Mouse (Mus musculus) right cerebral cortex, adult 2 months (tissue): ENCODE data around the gene Snx14.

Source experiments
- DNase-seq, 2 experiments: peaks; one replicate each; pipeline ENCODE4 v3.0.0; 2021 to 2022; ENCODE audit warnings: low spot score in 2 of 2

Gene Snx14

DNA sequence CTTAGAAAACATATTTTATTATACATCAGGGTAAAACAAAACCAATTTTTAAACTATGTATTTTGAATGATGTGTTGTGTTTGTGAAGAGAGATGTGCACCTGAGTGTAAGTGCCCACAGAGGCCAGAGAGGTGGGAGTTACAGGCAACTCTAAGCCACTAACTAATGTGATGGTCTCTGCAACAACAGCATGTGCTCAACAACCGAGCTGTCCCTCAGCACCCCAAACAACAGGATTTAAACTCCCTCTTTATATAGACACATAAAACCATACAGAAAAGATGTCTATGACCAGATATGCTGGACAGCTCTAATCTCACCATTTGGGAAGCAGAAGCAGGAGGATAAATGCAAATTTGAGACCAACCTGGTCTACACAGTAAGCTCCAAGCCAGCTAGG lies 58.2 kb downstream of the Snx14 start:
- DNase-seq, result no peak

DNA sequence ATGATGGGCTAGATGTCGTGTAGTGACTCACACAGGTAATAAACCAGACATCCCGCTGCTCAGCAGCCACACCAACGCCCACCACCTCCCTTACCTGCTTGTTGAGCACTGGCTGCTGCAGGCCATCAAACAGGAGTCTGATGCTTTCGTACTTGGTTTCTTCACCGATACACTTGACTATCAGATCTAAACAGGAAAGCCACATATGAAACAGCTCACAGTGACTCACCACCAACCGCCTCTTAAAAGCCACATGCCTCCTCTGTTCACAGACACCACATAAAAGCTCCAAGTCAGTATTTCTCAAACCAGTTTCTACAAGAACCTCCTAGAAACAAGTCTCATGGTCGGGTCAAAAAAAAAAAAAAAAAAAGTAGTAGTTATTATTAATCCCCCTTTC lies 58.7 kb downstream of the Snx14 start:
- DNase-seq, result peak in 1 of 2 experiments; percentile 41

DNA sequence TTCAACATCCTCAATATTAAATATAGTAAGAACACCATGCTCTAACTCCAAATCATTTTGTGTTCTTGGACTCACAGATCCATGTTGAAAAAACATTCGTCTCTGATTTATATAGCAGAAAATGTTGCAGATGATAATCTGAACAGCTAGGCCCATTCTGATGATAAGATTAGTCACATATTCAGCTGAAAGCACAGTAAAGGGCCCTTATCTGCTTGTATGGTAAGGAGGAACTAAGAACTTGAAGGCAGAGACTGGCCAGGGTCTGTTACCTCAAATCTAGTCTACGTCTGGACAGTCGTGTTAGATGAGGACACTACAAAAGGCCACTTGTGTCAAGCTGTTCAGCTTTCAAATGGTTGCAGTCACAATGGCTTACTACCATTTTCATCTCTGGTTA lies 59.7 kb downstream of the Snx14 start:
- DNase-seq, result no peak

DNA sequence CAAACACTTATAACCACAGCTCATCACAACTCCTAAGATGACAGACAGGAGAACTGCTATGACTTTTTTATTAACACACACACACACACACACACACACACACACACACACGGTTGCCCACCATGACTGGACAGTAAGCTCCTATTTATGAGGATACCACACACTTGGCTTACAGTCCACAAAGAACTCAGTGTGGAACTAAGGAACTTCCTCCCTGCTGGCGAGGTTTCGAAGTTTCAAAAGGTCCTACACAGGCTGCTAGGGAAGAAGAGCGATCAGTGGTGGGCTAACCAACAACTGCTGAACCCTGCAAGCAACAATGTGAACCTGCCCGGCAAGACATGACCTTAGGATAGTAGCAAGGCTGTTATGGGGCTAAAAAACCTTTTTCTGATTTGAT lies 61.3 kb downstream of the Snx14 start:
- DNase-seq, result no peak

DNA sequence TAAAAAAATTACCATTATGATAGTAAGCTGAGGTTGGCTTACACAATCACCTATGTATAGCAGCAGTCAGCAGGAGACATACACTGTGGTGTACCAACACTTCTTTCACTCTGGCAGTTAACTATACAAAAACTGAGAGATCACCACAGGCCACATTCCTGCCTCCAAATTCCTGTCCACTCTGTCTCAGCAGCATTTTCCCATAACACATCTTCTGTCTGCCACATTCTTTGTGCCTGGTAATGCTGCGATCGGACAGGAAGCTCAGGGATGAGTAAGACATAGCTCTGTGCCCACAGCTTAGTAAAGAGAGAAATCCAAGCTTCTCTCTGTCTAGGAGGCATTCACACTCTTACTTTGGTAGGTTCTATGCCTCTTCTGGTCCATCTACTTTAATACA lies 65.8 kb downstream of the Snx14 start:
- DNase-seq, result no peak

DNA sequence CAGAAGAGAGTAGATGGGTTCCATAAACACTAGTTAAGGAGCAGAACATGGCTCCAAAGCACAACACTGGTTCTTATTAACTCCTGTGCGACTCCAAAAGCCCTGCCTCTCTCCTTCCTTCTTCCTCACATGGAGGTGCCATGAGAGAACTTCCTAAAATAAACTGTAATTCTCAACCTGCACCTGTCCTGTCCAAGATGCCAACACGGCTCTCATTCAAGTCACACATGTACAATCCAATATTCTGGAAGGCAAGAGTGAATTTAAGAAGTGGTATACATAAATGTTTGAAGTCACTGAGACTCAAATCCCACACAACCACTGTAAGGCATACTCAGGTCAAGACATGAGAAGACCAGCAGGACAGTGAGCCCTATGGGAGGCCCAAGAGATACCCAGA lies 67.6 kb downstream of the Snx14 start:
- no peak for DNase-seq

DNA sequence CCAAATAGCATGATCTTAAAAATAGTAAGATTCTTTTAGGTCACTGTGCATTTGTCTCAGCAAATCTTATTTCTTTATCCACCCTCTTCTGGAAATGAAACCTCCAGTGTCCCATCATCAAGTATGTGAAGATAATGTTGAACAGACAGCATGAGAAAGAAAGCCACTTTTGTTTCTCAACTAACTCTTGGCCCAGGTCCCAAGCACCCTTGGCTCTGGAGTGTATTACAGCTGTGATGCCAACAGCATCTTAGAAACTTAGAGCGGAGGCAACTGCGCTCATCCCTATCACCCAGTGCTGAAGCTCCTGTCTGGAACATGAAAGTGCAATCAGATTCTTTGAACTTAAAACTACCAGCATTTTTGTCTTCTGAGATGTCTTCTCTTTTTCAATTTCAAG lies 69.1 kb downstream of the Snx14 start:
- no peak for DNase-seq

DNA sequence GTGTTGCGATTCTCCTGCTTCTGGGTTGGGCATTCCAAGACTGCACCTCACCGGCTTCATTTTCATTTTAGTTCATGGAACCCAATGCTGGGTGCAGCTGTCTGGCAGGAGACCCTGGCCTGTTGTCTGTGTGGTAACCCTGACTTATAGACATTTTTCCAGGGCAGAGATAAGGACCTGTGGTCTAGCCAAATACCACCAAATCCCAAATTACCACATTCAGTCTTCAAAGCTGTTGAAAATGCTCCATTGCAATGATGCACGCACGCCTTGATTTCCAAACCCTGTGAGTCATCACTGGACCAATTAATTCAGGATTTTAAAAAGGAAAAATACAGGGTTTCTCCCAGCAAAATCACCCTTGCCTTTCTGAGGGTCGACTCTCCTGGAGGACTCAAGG lies 70.3 kb downstream of the Snx14 start:
- no peak for DNase-seq

DNA sequence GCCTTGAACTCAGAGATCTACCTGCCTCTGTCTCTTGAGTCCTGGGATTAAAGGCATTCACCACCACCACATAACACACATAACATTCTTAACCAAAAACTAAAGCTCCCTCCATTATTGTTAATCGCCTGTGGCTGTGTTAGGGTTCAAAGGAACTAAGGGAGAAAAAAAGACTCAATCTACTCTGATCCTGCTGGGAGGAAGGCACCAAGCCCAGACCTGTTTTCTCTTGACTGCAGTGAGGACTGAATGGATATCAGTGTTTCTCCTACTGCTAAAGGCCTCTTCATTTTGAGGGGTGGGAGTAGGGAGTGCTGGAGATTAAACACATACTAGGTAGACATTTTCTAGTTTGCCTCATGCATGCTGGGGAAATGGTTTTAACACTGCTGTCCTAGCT lies 71.0 kb downstream of the Snx14 start:
- DNase-seq, result no peak

DNA sequence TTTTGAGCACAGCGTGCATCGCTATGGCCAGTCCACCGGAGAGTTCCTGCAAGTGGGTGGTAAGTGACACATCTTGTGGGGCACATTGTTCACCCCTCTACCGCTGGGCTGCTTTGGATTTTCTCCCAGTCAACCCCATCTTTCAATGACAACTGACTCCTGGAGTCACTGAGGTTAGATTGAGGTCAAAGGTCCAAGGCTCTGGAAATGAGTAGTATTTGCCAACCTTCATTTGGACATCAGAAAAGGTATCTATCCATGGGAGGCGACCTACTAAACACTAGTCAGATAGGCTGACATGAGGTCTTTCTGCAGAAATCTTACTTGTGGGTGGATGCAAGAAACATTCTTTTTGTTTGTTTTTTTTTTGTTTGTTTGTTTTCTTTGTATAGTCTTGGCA lies 71.4 kb downstream of the Snx14 start:
- no peak for DNase-seq

DNA sequence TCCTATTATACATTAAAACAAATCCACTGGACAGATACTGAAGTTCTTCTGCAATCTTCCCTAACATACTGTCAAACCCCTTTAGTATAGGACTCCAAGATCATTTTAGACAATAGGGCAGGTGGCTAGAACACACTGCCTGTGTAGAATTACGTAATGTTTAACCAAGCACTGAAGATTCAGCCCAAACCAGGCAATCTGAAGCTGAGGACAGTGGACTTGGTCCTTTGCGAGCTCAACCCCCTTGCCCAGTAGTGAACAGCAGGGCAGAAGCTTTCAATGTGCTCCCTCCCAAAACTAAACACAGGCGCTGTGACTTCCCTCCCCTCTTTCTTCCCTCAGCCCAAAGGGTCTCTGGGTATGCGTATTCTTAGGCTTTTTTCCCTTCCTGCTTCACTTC lies 71.9 kb downstream of the Snx14 start:
- DNase-seq, result no peak

DNA sequence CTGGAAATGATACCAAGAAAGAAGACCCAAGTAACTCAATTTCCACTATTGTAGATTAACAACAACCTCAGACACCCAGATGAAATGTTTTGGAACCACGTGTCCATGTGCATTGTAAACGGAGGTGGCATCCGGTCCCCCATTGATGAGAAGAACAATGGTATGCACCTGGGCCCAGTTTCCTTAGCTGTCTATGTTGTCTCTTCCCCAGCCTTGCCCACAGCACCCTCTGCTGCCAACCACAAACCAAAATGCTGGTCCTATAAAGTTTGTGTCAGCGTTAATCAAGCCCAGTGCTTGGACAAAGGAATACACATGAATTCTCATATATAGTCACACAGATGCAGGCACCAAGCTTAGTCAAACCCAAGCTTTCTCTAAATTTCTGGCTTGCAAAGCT lies 72.5 kb downstream of the Snx14 start:
- DNase-seq, result no peak

DNA sequence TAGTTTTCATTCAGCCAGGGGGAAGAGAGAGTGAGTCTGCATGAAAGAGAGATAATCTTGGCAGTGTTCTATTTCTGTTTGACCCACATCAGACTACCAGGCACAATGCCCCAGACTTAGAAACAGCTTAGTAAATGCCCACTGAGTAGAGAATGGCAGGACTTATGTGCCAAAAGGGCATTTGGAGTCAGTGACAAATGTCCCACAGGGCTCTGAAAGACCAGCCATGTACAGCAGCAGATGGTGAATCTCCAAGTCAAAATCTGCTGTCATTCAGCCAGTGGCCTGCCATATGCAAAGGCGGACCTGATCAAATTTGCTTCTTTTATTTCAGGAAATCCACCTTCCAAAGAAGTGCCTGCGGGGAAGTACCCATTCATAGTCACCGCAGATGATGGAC lies 75.7 kb downstream of the Snx14 start:
- DNase-seq, result no peak

DNA sequence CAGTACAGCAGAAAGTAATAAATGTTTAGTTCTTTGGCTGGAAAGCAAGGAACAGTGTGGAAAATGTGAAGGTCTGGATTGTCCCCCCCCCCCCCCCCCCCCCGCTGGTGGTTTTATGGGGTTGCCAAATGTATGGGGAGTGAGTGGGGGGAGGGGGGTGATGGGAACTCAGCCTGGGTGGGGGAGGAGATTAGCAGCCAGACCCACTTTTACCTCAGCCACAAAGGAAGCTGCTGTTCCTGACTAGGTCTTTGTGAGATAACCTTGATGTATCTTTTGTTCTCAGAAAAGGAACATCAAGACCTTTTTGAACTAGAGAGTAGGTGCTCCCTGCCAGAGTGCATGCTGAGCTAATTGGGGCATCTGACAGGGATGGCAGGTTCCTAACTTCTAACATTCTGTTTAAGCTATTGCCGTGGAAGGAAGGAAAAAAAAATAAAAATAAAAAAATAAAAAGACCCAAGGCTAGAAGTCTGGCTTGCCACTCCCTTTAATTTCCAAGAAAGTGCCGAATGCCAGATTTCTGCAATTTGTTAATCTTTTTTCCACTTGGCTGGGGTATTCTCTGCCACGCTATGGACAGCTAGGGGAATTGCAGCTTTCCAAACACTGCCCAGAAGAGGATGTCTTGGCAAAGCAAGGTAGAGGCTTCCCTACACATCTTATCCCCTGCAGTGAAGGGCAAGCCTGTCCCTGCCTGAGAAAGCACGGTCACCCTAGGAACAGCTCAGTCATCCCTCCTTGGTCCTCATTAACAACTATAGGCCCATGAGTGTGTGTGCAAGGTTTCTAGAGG lies 76.5 kb downstream of the Snx14 start:
- DNase-seq, result no peak

DNA sequence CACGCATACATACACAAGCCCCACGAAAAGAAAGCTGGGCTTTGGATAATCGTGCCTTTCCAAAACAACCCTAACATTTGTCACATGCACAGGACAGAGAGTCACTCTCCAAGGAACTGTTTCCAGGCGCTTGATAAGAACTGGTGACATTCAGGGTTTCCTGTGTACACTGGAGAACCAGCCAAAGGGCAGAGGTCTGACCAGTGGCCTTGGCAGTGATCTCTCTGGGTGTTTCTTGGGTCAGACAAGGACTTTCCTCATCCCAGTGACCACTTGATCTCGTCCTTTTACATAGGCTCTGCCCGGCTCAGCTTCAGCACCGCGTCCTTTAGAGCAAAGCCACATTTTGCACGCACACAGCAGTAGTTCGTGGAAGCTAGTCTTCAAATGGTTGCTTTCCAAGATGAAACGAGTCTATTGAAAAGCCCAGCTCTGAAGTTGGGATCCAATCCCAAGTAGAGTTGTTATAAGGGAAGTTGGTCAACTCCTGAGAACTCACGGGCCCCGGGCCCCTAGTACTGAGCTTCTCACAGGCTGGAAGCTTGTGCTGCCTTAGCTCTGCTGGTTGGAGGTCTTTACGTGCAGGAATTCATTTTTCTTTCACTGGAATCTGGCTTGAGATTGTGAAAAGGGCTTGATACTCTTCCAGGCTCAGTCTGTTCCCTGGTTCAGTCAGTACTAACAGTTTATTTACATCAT lies 77.4 kb downstream of the Snx14 start:
- no peak for DNase-seq

DNA sequence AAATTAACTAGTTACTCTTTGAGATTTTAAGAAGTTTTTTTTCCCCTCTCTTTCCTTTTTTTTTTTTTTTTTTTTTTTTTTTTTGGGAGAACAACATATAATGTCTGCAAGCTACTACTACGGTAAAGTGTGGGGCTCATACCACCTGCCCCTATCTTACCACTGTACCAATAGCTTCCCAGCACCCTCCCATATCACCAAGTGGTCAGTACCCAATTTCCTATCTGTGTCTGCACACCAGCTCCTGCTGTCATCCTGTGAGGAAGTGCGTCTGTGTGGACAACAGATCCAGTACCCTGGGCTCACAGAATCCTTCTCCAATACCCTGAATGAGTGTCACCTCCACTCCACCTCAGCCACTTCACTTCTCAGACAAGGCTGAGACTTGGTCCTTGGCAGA lies 79.6 kb downstream of the Snx14 start:
- DNase-seq, result no peak

DNA sequence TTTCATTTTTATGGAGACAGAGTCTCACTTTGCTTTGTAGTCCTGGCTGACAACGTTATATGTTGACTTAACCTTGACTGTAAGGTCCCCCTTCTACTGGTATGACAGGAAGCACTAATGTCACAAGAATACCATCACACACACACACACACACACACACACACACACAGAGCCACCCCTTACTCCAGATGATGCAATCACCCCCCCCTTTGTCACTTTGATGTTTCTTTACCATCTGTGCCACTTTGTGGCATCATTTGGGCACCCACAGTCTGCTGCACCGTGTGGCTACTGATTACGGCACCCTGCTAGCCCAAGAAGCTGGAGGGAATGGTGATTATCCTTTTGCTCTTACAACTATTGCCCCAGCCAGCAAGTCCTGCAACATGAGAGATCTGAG lies 81.6 kb downstream of the Snx14 start:
- DNase-seq, result no peak

DNA sequence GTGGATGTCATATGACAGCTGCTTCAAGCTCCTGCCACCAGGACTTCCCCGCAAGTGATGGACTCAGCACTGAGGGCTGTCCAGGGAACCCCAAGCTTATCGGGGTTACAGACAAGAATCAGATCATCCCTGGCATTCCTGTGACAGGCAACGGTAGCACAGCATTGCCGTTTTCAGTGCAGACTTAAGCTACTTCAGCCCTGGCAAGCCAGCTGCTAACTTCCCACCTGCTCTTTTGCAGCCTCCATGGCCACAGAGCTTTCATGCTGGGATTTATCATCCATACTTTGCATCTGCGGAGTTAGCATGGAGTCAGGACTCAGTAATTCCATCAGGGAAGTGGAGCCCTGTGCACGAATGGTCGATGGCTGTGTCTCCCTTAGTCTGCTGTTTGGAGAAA lies 85.3 kb downstream of the Snx14 start:
- DNase-seq, result no peak

DNA sequence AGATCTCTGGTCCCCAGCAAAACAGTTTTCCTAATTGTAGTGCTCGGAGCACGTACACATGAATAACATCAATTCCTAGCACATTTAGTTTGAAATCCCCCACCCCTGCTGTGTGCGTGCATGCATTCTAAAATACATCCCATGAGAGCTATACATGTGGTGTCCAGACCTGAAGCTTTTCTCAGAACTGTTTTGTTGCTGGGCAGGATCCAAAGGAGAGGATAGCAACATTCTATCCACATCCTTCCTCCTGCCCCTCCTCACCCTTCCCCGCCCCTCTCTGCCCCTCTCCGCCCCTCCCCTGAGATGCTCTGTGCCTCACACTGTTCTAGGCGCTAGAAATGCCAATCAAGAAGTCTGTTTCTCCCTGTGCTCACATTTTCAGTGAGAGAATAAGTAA lies 86.0 kb downstream of the Snx14 start:
- no peak for DNase-seq

DNA sequence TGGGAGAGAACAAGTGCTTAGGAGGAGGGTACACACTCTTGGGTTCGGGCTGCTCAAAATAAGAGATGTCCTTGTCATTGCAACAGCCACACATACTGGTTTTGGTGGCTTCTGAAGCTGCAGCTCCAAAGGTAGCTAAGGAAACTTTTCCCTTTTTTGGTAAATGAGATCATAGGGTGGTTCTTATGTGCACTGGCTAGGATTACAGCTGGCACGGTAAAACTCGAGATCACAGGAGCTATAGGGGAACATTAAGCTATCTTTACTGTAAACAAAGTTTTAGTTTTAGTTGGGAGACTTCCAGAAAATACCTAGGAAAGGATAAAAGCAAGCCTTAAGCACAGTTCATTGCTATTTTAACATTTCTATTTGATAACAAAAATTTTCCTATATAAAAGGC lies 87.6 kb downstream of the Snx14 start:
- DNase-seq, result no peak

DNA sequence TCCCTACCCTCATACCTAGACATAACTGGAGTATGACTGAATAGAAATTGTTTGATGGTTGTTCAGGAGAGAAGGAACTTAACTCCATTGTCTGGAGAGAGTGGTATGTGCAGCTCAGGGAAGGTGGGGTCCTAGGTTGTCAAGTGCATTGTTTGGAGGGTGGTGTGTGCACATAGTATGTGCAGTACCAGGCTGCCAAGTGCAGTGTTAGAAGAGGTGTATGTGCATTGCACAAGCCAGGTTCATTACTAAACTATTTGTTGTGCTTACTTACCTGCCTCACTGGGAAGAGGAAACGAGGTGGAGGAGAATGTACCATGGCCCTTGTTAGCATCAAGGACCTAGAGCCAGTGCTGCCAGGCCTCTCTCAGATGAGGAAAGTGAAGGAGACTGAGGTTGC lies 88.4 kb downstream of the Snx14 start:
- DNase-seq, result no peak

DNA sequence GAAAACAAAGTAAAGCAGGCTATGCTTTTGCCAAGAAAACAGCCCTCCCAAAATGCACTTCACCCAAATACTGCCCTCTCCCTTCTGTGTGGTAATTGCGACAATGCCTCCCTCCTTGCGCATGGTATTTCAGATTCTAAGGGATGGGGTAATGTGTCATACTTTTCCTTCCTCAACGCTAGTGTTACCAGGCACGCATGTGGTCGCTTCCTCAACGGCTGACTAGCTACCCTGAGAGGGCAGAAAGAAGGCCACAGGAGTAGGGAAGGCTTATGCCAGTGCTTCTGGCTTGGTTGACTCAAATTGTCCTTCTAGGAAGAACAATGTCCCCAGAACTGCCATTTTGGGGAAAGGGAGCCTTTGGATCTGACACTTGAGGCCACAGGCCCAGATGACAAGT lies 90.1 kb downstream of the Snx14 start:
- no peak for DNase-seq

DNA sequence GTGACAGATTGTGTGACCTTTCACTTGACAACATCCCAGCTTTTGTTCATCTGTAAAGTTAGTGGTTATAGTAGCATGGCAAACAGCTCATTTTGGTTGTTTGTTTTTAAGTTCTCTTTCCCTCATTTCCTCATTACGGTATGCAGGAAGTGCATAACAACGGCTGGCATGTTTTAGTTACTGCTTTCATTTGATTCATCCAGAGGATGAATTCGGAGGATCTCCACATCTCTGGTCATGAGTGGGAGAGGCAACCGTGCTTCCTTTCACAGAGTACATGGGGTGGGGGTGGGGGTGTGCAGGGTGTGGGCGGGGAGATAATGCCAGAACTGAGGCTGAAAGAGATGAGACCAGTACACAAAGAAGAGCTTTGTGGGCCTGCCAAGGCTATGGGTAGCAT lies 91.9 kb downstream of the Snx14 start:
- no peak for DNase-seq

DNA sequence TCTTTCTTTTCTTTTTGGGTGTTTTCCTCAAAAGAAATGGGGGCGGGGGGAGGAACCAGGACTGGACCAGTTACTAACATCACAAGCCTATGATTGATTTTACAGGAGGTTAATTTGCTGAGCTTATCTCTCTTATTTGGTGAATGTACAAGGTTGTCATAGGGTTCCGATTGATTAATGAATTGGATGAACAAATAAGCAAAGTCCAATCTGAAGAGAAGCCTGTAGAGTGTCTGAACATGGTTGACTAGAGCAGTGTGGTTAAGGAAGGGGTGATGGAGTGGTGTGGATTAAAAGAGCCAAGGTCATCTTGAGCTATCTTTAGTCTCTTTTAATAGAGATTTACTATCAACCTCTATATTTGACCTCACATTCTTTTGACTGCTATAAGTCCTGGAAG lies 94.3 kb downstream of the Snx14 start:
- no peak for DNase-seq
